Mouse (Mus musculus): ENCODE measurements around the gene Actn4.

- no peak for TF ChIP-seq CTCF (IDR thresholded peaks at IDR 0.05; ENCODE audit: control insufficient read depth, insufficient read depth, low read length)
- no peak for TF ChIP-seq POLR2A (IDR thresholded peaks at IDR 0.05; ENCODE audit: borderline replicate concordance, control insufficient read depth, low read depth, low read length)
These were observed 97.8 kb downstream of the Actn4 start for GRCm38 (mm10) chr7:28864288-28864750.
